Mouse (Mus musculus): Measurements from ENCODE around the gene Rxfp4.

Rxfp4 gene

GRCm38 (mm10) chr3:88651669-88652618 lies 998 bp downstream of the Rxfp4 start:
- no peak for DNase-seq (ENCODE audit: low spot score)

- no peak for DNase-seq (ENCODE audit: low spot score)
These were observed 2.0 kb downstream of the Rxfp4 start for GRCm38 (mm10) chr3:88650713-88651504.

- DNase-seq (ENCODE audit: low spot score), result no peak
These were observed 3.0 kb downstream of the Rxfp4 start for GRCm38 (mm10) chr3:88649967-88650366.

- no peak for DNase-seq (ENCODE audit: low spot score)
These were observed 3.8 kb downstream of the Rxfp4 start for GRCm38 (mm10) chr3:88649186-88649585.

- DNase-seq (ENCODE audit: low spot score), result no peak
These were observed 4.3 kb downstream of the Rxfp4 start for GRCm38 (mm10) chr3:88648452-88649168.

GRCm38 (mm10) chr3:88647779-88648413 lies 5.0 kb downstream of the Rxfp4 start:
- DNase-seq (ENCODE audit: low spot score), result no peak

- DNase-seq (ENCODE audit: low spot score), result no peak
These were observed 5.9 kb downstream of the Rxfp4 start for GRCm38 (mm10) chr3:88647076-88647475.

- DNase-seq (ENCODE audit: low spot score), result no peak
These were observed 6.4 kb downstream of the Rxfp4 start for GRCm38 (mm10) chr3:88646426-88646995.

GRCm38 (mm10) chr3:88645937-88646336 lies 7.0 kb downstream of the Rxfp4 start:
- no peak for DNase-seq (ENCODE audit: low spot score)

GRCm38 (mm10) chr3:88643078-88643477 lies 9.9 kb downstream of the Rxfp4 start:
- no peak for DNase-seq (ENCODE audit: low spot score)

GRCm38 (mm10) chr3:88640676-88641075 lies 12.3 kb downstream of the Rxfp4 start:
- DNase-seq (ENCODE audit: low spot score), result no peak

- DNase-seq (ENCODE audit: low spot score), result no peak
These were observed 13.7 kb downstream of the Rxfp4 start for GRCm38 (mm10) chr3:88639239-88639638.

- no peak for DNase-seq (ENCODE audit: low spot score)
These were observed 15.8 kb downstream of the Rxfp4 start for GRCm38 (mm10) chr3:88637134-88637533.

- DNase-seq (ENCODE audit: low spot score), result no peak
These were observed 16.4 kb downstream of the Rxfp4 start for GRCm38 (mm10) chr3:88636555-88636986.

GRCm38 (mm10) chr3:88635506-88636275 lies 17.3 kb downstream of the Rxfp4 start:
- no peak for DNase-seq (ENCODE audit: low spot score)

GRCm38 (mm10) chr3:88633056-88633455 lies 19.9 kb downstream of the Rxfp4 start:
- DNase-seq (ENCODE audit: low spot score), result no peak

GRCm38 (mm10) chr3:88631921-88632587 lies 20.9 kb downstream of the Rxfp4 start:
- no peak for DNase-seq (ENCODE audit: low spot score)

GRCm38 (mm10) chr3:88630849-88631341 lies 22.0 kb downstream of the Rxfp4 start:
- DNase-seq (ENCODE audit: low spot score), result no peak

GRCm38 (mm10) chr3:88630018-88630417 lies 22.9 kb downstream of the Rxfp4 start:
- DNase-seq (ENCODE audit: low spot score), result no peak

- DNase-seq (ENCODE audit: low spot score), result peak; percentile 82
These were observed 23.7 kb downstream of the Rxfp4 start for GRCm38 (mm10) chr3:88629244-88629643.
